Mouse (Mus musculus): ENCODE measurements around the gene Bpifb3. TPM values are rescaled to one million over a fixed set of nuclear protein-coding genes. Genes with fewer than 3 reads are reported as not detected.

Bpifb3 gene
- not detected in 2 replicates for polyA plus RNA-seq (2012; rRNA removed)

GRCm38 (mm10) chr2:153917930-153918329 is at the start of gene Bpifb3:
Bpifb3 (plus strand) TSS chr2:153918230.

GRCm38 (mm10) chr2:153870984-153871383 is 47.0 kb upstream of the Bpifb3 start, which contains the start of gene Sun5:
Sun5 (minus strand) TSS chr2:153871084.

GRCm38 (mm10) chr2:153874745-153875144 is 43.3 kb upstream of the Bpifb3 start, which contains the start of gene Bpifb2:
Bpifb2 (plus strand) TSS chr2:153875045.

GRCm38 (mm10) chr2:153900088-153900487 is 17.9 kb upstream of the Bpifb3 start, which contains the start of gene Bpifb6:
Bpifb6 (plus strand) TSS chr2:153900388.

GRCm38 (mm10) chr2:153937843-153938242 is 19.8 kb downstream of the Bpifb3 start, which contains the start of gene Bpifb4:
Bpifb4 (plus strand) TSS chr2:153938212.

GRCm38 (mm10) chr2:153974582-153974981 is 56.6 kb downstream of the Bpifb3 start, which contains the start of gene Bpifa6:
Bpifa6 (plus strand) TSS chr2:153974945.

Other genes with a start within 250 kb of the Bpifb3 start
- gene Dnmt3c, start 221.6 kb upstream of the Bpifb3 start, polyA plus RNA-seq (2012; rRNA removed), result 0.16 TPM in 1 of 2 replicates, not detected in the other
- 7.8 and 8.9 TPM in 2 replicates for gene Mapre1, start 177.0 kb upstream of the Bpifb3 start, polyA plus RNA-seq (2012; rRNA removed)
- gene Efcab8, start 138.3 kb upstream of the Bpifb3 start, polyA plus RNA-seq (2012; rRNA removed), result 0.08 and 0.43 TPM in 2 replicates
- not detected in 2 replicates for gene Sun5, start 47.1 kb upstream of the Bpifb3 start, polyA plus RNA-seq (2012; rRNA removed)
- 0.09 TPM in 1 of 2 replicates, not detected in the other for gene Bpifb2, start 43.2 kb upstream of the Bpifb3 start, polyA plus RNA-seq (2012; rRNA removed)
- 0.67 and 1.1 TPM in 2 replicates for gene Bpifb6, start 17.8 kb upstream of the Bpifb3 start, polyA plus RNA-seq (2012; rRNA removed)
- 84.0 and 178 TPM in 2 replicates for gene Bpifb4, start 20.0 kb downstream of the Bpifb3 start, polyA plus RNA-seq (2012; rRNA removed)
- gene Bpifa6, start 56.7 kb downstream of the Bpifb3 start, polyA plus RNA-seq (2012; rRNA removed), result 0.08 TPM in 1 of 2 replicates, not detected in the other
- 0.29 TPM in 1 of 2 replicates, not detected in the other for gene Bpifa2, start 90.0 kb downstream of the Bpifb3 start, polyA plus RNA-seq (2012; rRNA removed)
- gene Bpifa3, start 212.1 kb downstream of the Bpifb3 start, polyA plus RNA-seq (2012; rRNA removed), result 0.29 TPM in 1 of 2 replicates, not detected in the other
- gene Bpifa1, start 224.7 kb downstream of the Bpifb3 start, polyA plus RNA-seq (2012; rRNA removed), result not detected in 2 replicates
- gene Bpifa5, start 244.4 kb downstream of the Bpifb3 start, polyA plus RNA-seq (2012; rRNA removed), result not detected in 2 replicates